Mouse (Mus musculus): ENCODE results near the gene Myo18a. TPM values are rescaled to one million over a fixed set of nuclear protein-coding genes. Genes with fewer than 3 reads are reported as not detected.

Myo18a gene
- polyA plus RNA-seq, 1 experiment: 73.3 TPM

GRCm38 (mm10) chr11:77769496-77769895 is 6.5 kb downstream of the Myo18a start:
- no peak overlapping the region for H3K27ac ChIP-seq (ENCODE audit: insufficient read depth, low read length)
- H3K4me3 ChIP-seq (ENCODE audit: insufficient read depth, low read length): no peak overlapping the region
- TF ChIP-seq POLR2A (IDR thresholded peaks at IDR 0.05; ENCODE audit: extremely low read depth, insufficient read depth, low read length) (no peak), CTCF (IDR thresholded peaks at IDR 0.05; ENCODE audit: extremely low read depth, insufficient read depth, low read length) (no peak)
- peaks cover 2% of the 10 kb centered on the region; the same call in 1 of the 2 replicates for H3K4me1 ChIP-seq (ENCODE audit: control insufficient read depth, insufficient read depth, low read length)

- Histone ChIP-seq H3K4me3 (ENCODE audit: insufficient read depth, low read length) (no peak overlapping the region), H3K4me1 (ENCODE audit: control insufficient read depth, insufficient read depth, low read length) (peaks cover 2% of the 10 kb centered on the region; the same call in 1 of the 2 replicates)
- TF ChIP-seq POLR2A (IDR thresholded peaks at IDR 0.05; ENCODE audit: extremely low read depth, insufficient read depth, low read length): no peak
- no peak for TF ChIP-seq CTCF (IDR thresholded peaks at IDR 0.05; ENCODE audit: extremely low read depth, insufficient read depth, low read length)
These were observed 7.3 kb downstream of the Myo18a start for GRCm38 (mm10) chr11:77770346-77770745.

GRCm38 (mm10) chr11:77771879-77772713 is 9.1 kb downstream of the Myo18a start:
- no peak overlapping the region for H3K4me3 ChIP-seq (ENCODE audit: insufficient read depth, low read length)
- no peak overlapping the region for H3K27ac ChIP-seq (ENCODE audit: insufficient read depth, low read length)
- TF ChIP-seq POLR2A (IDR thresholded peaks at IDR 0.05; ENCODE audit: extremely low read depth, insufficient read depth, low read length) (no peak), CTCF (IDR thresholded peaks at IDR 0.05; ENCODE audit: extremely low read depth, insufficient read depth, low read length) (no peak)
- H3K4me1 ChIP-seq (ENCODE audit: control insufficient read depth, insufficient read depth, low read length): no peaks in the 10 kb centered on the region

More at GRCm38 (mm10) chr11:77770346-77770745, 7.3 kb downstream of the Myo18a start:
- no peak overlapping the region for H3K27ac ChIP-seq (ENCODE audit: insufficient read depth, low read length)

- Histone ChIP-seq H3K4me3 (ENCODE audit: insufficient read depth, low read length) (no peak overlapping the region), H3K27ac (ENCODE audit: insufficient read depth, low read length) (no peak overlapping the region), H3K4me1 (ENCODE audit: control insufficient read depth, insufficient read depth, low read length) (peaks cover 3% of the 10 kb centered on the region; the same call in 1 of the 2 replicates)
- TF ChIP-seq POLR2A (IDR thresholded peaks at IDR 0.05; ENCODE audit: extremely low read depth, insufficient read depth, low read length) (no peak), CTCF (IDR thresholded peaks at IDR 0.05; ENCODE audit: extremely low read depth, insufficient read depth, low read length) (no peak)
These were observed 12.8 kb downstream of the Myo18a start for GRCm38 (mm10) chr11:77775701-77776400.

GRCm38 (mm10) chr11:77777436-77777835 is 14.4 kb downstream of the Myo18a start:
- TF ChIP-seq POLR2A (IDR thresholded peaks at IDR 0.05; ENCODE audit: extremely low read depth, insufficient read depth, low read length) (no peak), CTCF (IDR thresholded peaks at IDR 0.05; ENCODE audit: extremely low read depth, insufficient read depth, low read length) (no peak)
- no peak overlapping the region for H3K4me3 ChIP-seq (ENCODE audit: insufficient read depth, low read length)

GRCm38 (mm10) chr11:77777937-77778336 is 14.9 kb downstream of the Myo18a start:
- Histone ChIP-seq H3K4me1 (ENCODE audit: control insufficient read depth, insufficient read depth, low read length) (peaks cover 6% of the 10 kb centered on the region; the same call in 1 of the 2 replicates), H3K27ac (ENCODE audit: insufficient read depth, low read length) (no peak overlapping the region), H3K4me3 (ENCODE audit: insufficient read depth, low read length) (no peak overlapping the region)
- TF ChIP-seq CTCF (IDR thresholded peaks at IDR 0.05; ENCODE audit: extremely low read depth, insufficient read depth, low read length) (no peak), POLR2A (IDR thresholded peaks at IDR 0.05; ENCODE audit: extremely low read depth, insufficient read depth, low read length) (no peak)

More at GRCm38 (mm10) chr11:77777436-77777835, 14.4 kb downstream of the Myo18a start:
- H3K4me1 ChIP-seq (ENCODE audit: control insufficient read depth, insufficient read depth, low read length): peaks cover 5% of the 10 kb centered on the region; the same call in 1 of the 2 replicates
- H3K27ac ChIP-seq (ENCODE audit: insufficient read depth, low read length): no peak overlapping the region

GRCm38 (mm10) chr11:77779240-77779639 is 16.2 kb downstream of the Myo18a start:
- no peak for TF ChIP-seq CTCF (IDR thresholded peaks at IDR 0.05; ENCODE audit: extremely low read depth, insufficient read depth, low read length)
- no peak for TF ChIP-seq POLR2A (IDR thresholded peaks at IDR 0.05; ENCODE audit: extremely low read depth, insufficient read depth, low read length)
- no peak overlapping the region for H3K27ac ChIP-seq (ENCODE audit: insufficient read depth, low read length)
- peaks cover 14% of the 10 kb centered on the region for H3K4me1 ChIP-seq (ENCODE audit: control insufficient read depth, insufficient read depth, low read length)
- no peak overlapping the region for H3K4me3 ChIP-seq (ENCODE audit: insufficient read depth, low read length)

GRCm38 (mm10) chr11:77781088-77781487 is 18.0 kb downstream of the Myo18a start:
- H3K27ac ChIP-seq (ENCODE audit: insufficient read depth, low read length): no peak overlapping the region
- peaks cover 20% of the 10 kb centered on the region for H3K4me1 ChIP-seq (ENCODE audit: control insufficient read depth, insufficient read depth, low read length)
- H3K4me3 ChIP-seq (ENCODE audit: insufficient read depth, low read length): no peak overlapping the region
- TF ChIP-seq POLR2A (IDR thresholded peaks at IDR 0.05; ENCODE audit: extremely low read depth, insufficient read depth, low read length): no peak
- no peak for TF ChIP-seq CTCF (IDR thresholded peaks at IDR 0.05; ENCODE audit: extremely low read depth, insufficient read depth, low read length)

- H3K4me1 ChIP-seq (ENCODE audit: control insufficient read depth, insufficient read depth, low read length): peaks cover 20% of the 10 kb centered on the region
- no peak overlapping the region for H3K27ac ChIP-seq (ENCODE audit: insufficient read depth, low read length)
- H3K4me3 ChIP-seq (ENCODE audit: insufficient read depth, low read length): no peak overlapping the region
- no peak for TF ChIP-seq POLR2A (IDR thresholded peaks at IDR 0.05; ENCODE audit: extremely low read depth, insufficient read depth, low read length)
- TF ChIP-seq CTCF (IDR thresholded peaks at IDR 0.05; ENCODE audit: extremely low read depth, insufficient read depth, low read length): no peak
These were observed 19.2 kb downstream of the Myo18a start for GRCm38 (mm10) chr11:77782104-77782815.

Measured in cortical plate, adult 2 months (tissue).